Mouse (Mus musculus) gastrocnemius, postnatal 25 days (tissue): ENCODE measurements around the gene Ripor2. TPM values are rescaled to one million over a fixed set of nuclear protein-coding genes. Genes with fewer than 3 reads are reported as not detected.

Experiments
- DNase-seq: peaks from one replicate; pipeline ENCODE4 v3.0.0; 2022
- total RNA-seq, 2 experiments: library from RNA; stranded (reverse); gene quantifications; 1 replicate in 1 of 2; 2 replicates in 1 of 2; pipeline ENCODE4 v1.2.3; 2021

Gene Ripor2
- total RNA-seq, 2 experiments from 2014 or later = 2.8 to 4.9 TPM

DNA sequence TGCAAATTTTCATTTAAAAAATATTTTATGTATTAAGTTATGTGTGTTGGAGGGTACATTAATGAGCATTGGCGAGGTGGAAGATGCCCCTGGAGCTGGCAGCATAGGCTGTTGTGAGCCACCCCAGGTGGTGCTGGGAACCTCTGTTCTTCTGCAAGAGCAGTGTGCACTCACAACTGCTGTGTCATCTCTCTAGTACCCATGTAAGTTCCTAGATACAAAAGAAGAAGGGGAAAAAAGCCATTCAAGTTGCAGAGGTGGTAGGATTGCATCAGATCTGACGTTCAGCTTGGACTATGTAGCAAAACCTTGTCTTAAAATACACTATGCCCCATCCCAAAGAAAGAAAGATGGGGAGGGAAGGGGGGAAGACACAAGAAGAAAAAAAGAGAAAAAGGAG is 65.5 kb downstream of the Ripor2 start:
- no peak for DNase-seq

- DNase-seq = no peak
Observed at GRCm38 (mm10) chr13:24648027-24648426, 66.0 kb downstream of the Ripor2 start.

DNA sequence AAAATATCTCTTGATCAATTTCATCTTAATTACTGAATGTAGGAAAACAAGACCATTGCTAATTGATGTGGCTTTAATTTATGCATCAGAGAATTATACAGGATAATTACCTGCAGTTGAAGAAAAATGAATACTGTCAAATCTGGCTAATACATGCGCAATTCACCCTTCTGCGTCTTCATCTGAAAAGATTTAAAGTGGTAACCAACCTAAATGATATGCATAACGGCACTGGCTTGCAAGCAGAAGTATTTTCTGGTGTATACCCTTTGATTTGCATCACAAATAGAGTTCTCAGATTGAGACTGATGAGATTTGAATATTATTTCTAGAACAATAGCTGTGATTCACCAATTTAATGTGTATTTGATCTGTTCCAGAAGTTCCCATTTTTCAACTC is 66.7 kb downstream of the Ripor2 start:
- DNase-seq = no peak

DNA sequence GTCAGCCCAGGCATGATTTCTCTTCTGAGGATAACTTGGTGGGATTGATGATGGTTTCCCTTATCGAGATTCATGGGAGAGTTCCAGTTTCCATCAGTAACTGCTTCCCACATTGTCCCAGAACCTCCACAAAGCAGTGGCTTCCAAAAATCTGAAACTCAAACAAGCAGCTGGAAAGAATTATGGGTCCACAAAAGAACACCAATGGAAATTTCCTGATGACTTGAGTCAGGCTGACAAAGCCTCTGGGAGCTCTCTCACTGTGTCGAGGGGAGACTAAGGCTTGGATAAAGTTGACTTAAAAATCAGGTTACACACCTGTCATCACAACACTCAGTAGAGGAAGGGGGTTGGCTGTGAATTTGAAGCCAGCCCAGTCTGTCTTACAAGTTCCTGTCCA is 67.1 kb downstream of the Ripor2 start:
- no peak for DNase-seq

- no peak for DNase-seq
Observed at GRCm38 (mm10) chr13:24651018-24651417, 69.0 kb downstream of the Ripor2 start.

DNA sequence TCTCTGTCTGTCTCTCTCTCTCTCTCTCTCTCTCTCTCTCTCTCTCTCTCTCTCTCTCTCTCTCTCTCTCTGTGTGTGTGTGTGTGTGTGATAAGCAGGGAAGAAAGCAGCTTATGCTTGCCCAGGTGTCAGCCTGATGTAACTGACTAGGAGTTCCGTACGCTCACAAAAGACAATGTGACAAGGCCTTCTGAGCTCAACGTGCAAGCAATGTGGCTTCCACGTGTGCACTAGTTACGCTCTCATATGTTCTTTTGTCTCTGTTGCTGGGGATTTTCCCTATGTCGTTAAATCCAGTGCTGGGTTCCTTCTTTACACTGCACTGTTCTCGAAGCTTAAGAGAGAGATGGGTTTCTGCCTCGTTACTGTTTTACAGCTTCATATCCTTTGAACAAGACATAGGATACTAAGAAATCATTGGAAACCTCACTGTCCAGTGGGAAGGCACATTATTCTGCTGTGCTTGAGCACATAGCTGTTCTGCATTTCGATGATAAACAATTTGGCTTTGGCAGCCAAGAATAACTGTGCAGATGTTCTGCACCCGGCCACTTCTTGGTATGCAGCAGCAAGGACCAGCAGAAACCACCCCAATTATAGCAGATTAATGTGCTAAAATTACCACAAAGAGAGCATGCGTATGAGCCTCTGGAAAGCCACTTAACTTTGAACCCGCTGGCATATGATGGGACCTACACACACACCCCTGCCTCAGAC is 73.1 kb downstream of the Ripor2 start:
- no peak for DNase-seq

DNA sequence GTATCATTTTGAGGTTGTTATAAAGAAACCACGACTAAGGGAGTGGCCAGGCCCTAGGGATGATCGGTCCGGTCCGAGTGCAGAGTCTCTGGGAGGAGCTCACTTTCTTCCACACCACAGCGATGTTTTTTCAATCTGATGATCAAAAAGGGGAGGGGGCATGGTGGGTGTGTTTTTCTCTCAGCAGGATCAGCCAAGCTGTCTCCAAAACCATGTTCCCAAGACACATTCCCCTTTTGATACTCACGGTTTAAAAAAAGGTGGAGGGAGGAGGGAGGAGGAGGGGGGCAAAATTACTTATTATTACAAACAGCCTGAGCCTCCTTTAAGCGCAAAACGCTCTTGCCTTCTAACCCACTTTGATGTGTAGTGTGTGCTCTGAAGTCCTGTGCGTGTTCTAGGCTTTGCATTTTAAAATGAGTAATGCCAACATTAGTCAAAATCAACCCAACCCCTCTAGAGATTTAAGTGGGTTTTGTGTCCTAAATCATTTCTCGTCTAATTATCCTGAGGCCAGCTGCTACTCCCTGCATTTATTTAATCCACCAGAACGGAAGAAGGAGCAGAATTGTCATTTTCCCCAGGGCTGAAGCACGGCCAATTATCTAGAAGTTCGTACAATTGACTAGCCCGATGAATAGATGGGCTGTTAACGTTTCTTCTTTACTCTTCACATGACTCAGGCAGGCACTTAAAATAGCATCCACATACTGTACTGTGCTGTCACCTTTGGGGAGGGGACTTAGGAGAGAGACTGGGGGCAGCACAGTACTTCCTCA is 74.9 kb downstream of the Ripor2 start:
- DNase-seq = no peak

GRCm38 (mm10) chr13:24666763-24667162 is 84.8 kb downstream of the Ripor2 start:
- DNase-seq = no peak

- no peak for DNase-seq
Observed at GRCm38 (mm10) chr13:24668556-24668955, 86.6 kb downstream of the Ripor2 start.

- DNase-seq = no peak
Observed at GRCm38 (mm10) chr13:24670676-24671075, 88.7 kb downstream of the Ripor2 start.

GRCm38 (mm10) chr13:24679027-24679680 is 97.2 kb downstream of the Ripor2 start:
- no peak for DNase-seq

- no peak for DNase-seq
Observed at GRCm38 (mm10) chr13:24680951-24681350, 99.0 kb downstream of the Ripor2 start.

DNA sequence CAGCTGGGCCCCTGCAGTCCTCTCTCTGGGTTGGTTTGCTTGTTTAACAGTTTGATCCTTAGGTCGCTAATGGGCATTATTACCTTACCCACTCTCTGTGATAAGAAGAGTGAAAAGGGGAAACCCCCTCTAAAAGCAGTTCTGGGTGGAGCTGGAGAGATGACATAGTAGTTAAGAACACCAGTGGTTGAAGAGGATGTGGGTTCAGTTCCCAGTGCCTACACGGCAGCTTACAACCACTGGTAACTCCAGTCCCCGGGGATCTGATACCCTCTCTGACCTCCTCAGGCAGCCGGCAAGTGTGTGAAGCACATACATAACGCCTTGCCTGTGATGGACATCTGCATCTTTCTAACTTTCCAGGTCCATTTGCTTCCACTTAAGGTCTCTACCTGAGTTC is 100.4 kb downstream of the Ripor2 start:
- DNase-seq = no peak

GRCm38 (mm10) chr13:24684503-24684902 is 102.5 kb downstream of the Ripor2 start:
- no peak for DNase-seq

- DNase-seq = no peak
Observed at GRCm38 (mm10) chr13:24685846-24686245, 103.9 kb downstream of the Ripor2 start.

DNA sequence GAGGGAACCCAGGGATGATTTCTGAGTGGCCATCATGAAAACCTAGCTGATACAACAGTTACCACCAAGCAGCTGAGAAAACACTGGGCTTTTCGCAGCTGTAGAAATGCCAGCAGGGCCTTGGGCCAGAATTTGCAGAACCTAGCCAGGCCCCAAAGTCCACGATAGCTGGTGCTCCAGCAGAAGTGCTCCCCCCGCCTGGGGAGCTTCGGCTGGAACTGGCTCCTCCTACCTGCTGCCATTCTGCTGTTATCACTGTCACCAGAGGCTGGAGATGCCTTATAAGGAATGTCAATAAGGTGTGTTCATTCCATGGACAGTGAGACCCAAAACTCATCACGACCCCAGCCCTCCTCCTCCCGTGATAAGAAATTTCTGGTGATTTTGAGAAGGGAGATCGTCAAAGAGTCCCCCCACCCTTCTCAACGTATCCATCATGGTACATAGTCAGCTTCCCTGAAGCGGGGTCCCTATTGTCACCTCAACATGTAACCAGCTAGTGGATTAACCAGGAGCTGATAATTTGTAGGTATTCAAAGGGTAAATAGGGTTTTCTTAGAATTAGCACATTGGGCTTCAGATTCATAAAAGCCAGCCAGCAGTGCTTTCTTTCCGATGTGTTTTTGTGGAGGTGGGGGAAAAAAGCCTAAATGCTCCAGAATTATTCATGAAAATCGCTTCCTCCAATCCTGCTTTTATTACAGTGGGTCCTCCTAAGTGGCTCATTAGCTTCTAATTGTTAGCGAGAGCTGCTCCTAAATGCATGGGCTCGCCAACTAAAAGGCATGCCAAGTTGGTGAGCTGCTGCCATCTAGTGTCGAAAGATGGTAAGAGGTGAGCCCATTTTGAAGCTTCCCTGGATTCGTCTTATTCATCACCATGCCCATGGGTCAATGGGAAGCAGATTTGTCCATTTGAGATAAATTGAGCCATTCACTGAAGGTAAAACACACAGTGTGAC is 105.0 kb downstream of the Ripor2 start:
- DNase-seq = peak; percentile 41

DNA sequence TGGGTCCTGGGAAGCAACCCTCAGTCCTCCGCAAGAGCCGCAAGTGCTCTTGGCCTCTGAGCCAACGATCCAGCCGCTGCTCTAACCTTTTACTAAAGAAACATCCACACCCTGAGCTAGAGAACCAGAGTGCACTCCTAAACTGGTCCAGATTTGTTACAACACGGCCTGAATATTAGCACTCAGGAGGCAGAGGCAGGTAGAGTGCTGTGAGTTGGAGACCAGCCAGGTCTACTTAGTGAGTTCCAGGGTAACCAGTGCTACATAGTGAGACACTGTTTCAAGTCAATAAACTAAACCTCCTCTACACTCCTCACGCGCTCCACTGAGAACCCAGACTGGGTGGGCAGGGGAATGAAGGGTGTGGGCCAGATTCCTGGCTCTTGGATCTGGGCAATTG is 111.3 kb downstream of the Ripor2 start:
- no peak for DNase-seq

- no peak for DNase-seq
Observed at GRCm38 (mm10) chr13:24698746-24699145, 116.8 kb downstream of the Ripor2 start.

- DNase-seq = no peak
Observed at GRCm38 (mm10) chr13:24702128-24702527, 120.1 kb downstream of the Ripor2 start.

DNA sequence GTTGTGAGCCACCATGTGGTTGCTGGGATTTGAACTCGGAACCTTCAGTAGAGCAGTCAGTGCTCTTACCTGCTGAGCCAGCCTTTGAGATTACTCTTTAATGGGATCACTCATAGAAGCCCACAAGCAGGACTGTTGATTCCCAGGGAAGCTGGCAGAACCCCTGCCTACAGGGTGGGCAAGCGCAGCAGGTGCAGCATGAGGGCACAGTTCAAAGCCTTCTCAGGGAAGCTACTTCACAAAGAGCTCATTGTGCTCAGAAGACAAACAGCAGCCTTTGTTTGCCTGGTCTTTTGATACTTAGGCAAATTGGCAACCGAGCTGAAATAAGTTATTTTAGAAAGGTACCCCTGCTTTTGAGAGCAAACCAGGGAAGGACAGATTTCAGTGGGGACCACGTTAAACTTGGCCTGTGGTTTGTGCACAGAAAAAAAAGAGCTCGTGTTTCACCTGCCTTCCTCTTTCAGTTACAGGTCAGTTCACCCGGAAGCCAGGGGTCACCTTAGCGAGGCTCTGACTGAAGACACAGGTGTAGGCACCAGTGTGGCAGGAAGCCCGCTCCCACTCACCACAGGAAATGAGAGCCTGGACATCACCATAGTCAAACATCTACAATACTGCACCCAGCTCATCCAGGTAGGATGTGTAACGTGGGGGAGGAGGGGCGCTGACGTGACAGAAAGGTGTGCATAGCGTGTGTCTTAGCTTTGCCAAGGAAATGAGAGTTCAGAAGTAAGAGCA is 127.8 kb downstream of the Ripor2 start:
- no peak for DNase-seq

DNA sequence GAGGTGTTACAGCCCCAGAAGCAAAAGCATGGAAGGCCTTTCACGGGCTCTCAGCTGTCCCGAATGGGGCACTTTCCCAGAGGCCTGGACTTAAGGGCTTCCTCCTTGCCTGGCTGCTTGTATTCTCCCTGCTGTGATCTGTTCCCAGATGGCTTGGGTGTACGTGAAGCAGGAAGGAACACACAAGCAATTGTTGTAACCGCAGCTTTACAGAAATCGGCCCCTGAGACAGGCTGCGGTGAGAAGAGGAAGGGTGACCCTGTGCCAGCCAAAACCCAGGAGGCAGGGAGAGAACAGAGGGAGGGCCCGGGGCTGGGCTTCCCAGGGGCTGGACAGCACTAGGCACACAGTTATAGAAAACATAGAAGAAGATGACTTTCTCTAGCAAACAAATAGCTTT is 129.0 kb downstream of the Ripor2 start:
- DNase-seq = no peak
